Mouse (Mus musculus) stomach, postnatal 0 days (tissue): ENCODE measurements around the gene Sgk1. TPM values are rescaled to one million over a fixed set of nuclear protein-coding genes. Genes with fewer than 3 reads are reported as not detected.

Experiments used
- ATAC-seq: fragments of 200-750 bp; cut with Nextera tagmentation; 2 replicates; pipeline ENCODE4 v1.8.0; 2017; ENCODE audit not compliant: low FRiP score, low TSS enrichment
- DNase-seq: peaks from one replicate; pipeline ENCODE4 v3.0.0-alpha.2; 2016; ENCODE audit warnings: low spot score
- H3K27ac ChIP-seq: fragments of 300-500 bp; sonication (generic); replicated peaks from 2 replicates; pipeline ENCODE4 v1.5.1; 2014; ENCODE audit warnings: mild to moderate bottlenecking, control low read depth
- H3K27me3 ChIP-seq: fragments of 300-500 bp; sonication (generic); 2 replicates; pipeline ENCODE4 v1.6.1; 2014; ENCODE audit warnings: low read length; ENCODE audit not compliant: control insufficient read depth, insufficient read depth
- H3K36me3 ChIP-seq: fragments of 300-500 bp; sonication (generic); 2 replicates; pipeline ENCODE4 v1.6.1; 2014; ENCODE audit warnings: low read length, mixed read lengths; ENCODE audit not compliant: control insufficient read depth, insufficient read depth
- H3K4me1 ChIP-seq: fragments of 300-500 bp; sonication (generic); replicated peaks from 2 replicates; pipeline ENCODE4 v1.6.1; 2014; ENCODE audit warnings: antibody characterized with exemption; ENCODE audit not compliant: control insufficient read depth, insufficient read depth
- H3K4me2 ChIP-seq: fragments of 300-500 bp; sonication (generic); replicated peaks from 2 replicates; pipeline ENCODE4 v1.6.1; 2014; ENCODE audit warnings: low read depth, mild to moderate bottlenecking, control low read depth, moderate library complexity
- H3K4me3 ChIP-seq: fragments of 300-500 bp; sonication (generic); 2 replicates; pipeline ENCODE4 v1.5.1; 2014; ENCODE audit warnings: low read depth, low read length, control low read depth
- H3K9ac ChIP-seq: fragments of 300-500 bp; sonication (generic); 2 replicates; pipeline ENCODE4 v1.6.1; 2014; ENCODE audit warnings: mild to moderate bottlenecking, low read length, control low read depth, mixed read lengths
- H3K9me3 ChIP-seq: fragments of 300-500 bp; sonication (generic); 2 replicates; pipeline ENCODE4 v1.6.1; 2016; ENCODE audit warnings: low read length; ENCODE audit not compliant: control insufficient read depth
- CTCF ChIP-seq: IDR thresholded peaks from 2 replicates; pipeline ENCODE4 v1.5.1; 2016; ENCODE audit warnings: antibody characterized with exemption, low read depth, mild to moderate bottlenecking, moderate library complexity
- EP300 ChIP-seq: optimal IDR thresholded peaks from 2 replicates; pipeline ENCODE3; 2016; ENCODE audit warnings: antibody characterized with exemption
- WGBS: fragments of 180-500 bp; shearing (Covaris S2); extraction: QIAGEN DNeasy Blood & Tissue Kit; methylation state at CpG from one replicate; pipeline ENCODE4 v1.1.7; 2014; 5-methylcytosine and 5-hydroxymethylcytosine counted together
- polyA plus RNA-seq: library from polyadenylated mRNA; unstranded; fragments of >200 nt; fragmentation: Nextera tagmentation; extraction: Ambion mirVana; gene quantifications from 2 replicates; pipeline ENCODE4 v1.2.1, GENCODE M21; 2015

Gene Sgk1
- polyA plus RNA-seq, 1 experiment from 2014 or later: 60.0 TPM

DNA sequence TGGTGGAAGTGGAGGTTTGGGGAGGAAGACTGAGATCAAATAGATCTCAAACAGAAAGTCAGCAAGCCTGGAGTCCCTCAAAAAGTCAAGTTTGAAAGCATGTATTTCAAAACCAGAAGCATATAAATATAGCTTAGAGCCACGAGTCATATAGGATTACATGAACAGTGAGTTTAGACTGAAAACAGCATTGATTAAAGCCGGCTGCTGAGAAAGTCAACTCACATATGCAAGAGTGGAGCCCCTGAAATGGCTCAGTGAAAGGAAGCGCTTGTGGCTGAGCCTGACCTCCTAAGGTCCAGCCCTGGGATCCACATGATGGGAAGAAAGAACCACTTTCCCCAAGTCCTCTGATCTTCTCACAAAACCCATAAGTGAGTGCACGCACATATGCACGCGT is 38.7 kb upstream of the Sgk1 start:
- H3K4me2 ChIP-seq: no peak overlapping the region
- H3K36me3 ChIP-seq: no peaks in the 10 kb centered on the region
- no peaks in the 10 kb centered on the region for H3K27me3 ChIP-seq
- H3K9me3 ChIP-seq: no peaks in the 10 kb centered on the region
- no peaks in the 10 kb centered on the region for H3K4me1 ChIP-seq
- ATAC-seq (no peak), DNase-seq (no peak)
- TF ChIP-seq CTCF: no peak
- TF ChIP-seq EP300: no peak
- WGBS: 59% methylated on average over 6 of the region's 6 CpGs
- no peak overlapping the region for H3K9ac ChIP-seq
- no peak overlapping the region for H3K27ac ChIP-seq
- no peak overlapping the region for H3K4me3 ChIP-seq

GRCm38 (mm10) chr10:21843861-21844260 is 38.1 kb upstream of the Sgk1 start:
- Histone ChIP-seq H3K9me3 (no peaks in the 10 kb centered on the region), H3K27ac (no peak overlapping the region), H3K27me3 (no peaks in the 10 kb centered on the region), H3K4me2 (no peak overlapping the region), H3K9ac (no peak overlapping the region), H3K36me3 (no peaks in the 10 kb centered on the region), H3K4me1 (no peaks in the 10 kb centered on the region), H3K4me3 (no peak overlapping the region)
- DNase-seq (no peak), ATAC-seq (no peak)
- WGBS: 80% methylated on average over 8 of the region's 8 CpGs
- TF ChIP-seq CTCF: no peak
- TF ChIP-seq EP300: no peak

GRCm38 (mm10) chr10:21844391-21844790 is 37.6 kb upstream of the Sgk1 start:
- 65% methylated on average over 7 of the region's 7 CpGs for WGBS

DNA sequence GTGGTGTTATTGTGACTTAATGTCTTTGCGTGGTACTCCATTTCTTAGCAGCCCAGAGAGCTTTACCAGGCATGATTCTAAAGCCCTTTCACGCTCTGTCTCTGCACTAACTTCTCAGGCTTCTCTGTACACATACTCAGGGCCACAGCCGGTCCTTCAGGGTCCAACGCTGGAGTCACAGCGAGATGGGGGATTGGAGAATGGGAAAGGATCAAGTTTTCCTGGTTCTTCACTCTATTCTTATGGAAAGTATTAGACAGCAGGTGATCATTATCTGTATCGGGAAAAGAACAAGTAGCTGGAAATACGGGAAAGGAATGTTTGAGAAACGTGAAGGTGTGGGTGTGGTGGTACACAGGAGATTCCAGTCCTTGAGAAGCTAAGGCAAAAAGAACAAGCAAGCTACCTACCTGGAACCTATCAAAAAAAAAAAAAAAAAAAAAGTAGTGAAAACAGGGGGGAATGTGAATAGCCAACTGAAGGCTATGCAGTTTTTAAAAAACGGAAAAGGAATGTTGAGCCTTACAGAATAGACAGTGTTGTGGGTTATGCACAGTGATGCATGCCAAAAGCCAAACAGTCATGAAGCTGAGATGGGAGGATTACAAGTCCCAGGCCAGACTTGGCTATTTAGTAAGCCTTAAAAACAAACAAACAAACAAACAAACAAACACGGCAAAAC is 36.2 kb upstream of the Sgk1 start:
- Histone ChIP-seq H3K9me3 (no peaks in the 10 kb centered on the region), H3K27me3 (no peaks in the 10 kb centered on the region), H3K4me3 (no peak overlapping the region), H3K9ac (no peak overlapping the region), H3K36me3 (no peaks in the 10 kb centered on the region), H3K27ac (peak overlapping the region; percentile 85), H3K4me2 (no peak overlapping the region), H3K4me1 (no peaks in the 10 kb centered on the region)
- no peak for ATAC-seq
- DNase-seq: no peak
- 73% methylated on average over 10 of the region's 10 CpGs for WGBS
- TF ChIP-seq EP300 (no peak), CTCF (no peak)

More at GRCm38 (mm10) chr10:21844391-21844790, 37.6 kb upstream of the Sgk1 start:
- Histone ChIP-seq H3K9me3 (no peaks in the 10 kb centered on the region), H3K36me3 (no peaks in the 10 kb centered on the region), H3K4me2 (no peak overlapping the region), H3K4me3 (no peak overlapping the region), H3K9ac (no peak overlapping the region), H3K4me1 (no peaks in the 10 kb centered on the region), H3K27ac (no peak overlapping the region), H3K27me3 (no peaks in the 10 kb centered on the region)
- DNase-seq: no peak
- TF ChIP-seq CTCF: no peak
- no peak for TF ChIP-seq EP300
- no peak for ATAC-seq

DNA sequence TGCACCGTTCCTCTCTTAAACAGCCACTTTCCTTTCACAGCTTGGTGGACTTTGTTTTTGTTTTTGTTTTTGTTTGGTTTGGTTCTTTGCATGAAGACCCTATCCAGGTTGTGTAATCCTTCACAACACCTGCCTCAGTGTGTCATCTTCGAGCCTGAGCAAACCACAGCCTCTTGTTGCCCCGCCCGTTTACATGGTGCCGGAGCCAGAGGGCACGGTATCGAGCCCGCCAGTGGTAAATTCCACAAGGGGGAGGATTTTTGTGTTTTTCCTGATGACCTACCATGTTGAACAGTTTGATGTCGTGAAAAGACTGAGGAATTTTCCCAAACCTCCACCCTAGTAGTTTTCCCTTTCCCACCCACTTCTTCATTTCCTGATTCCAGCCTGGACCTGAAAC is 35.6 kb upstream of the Sgk1 start:
- Histone ChIP-seq H3K27me3 (no peaks in the 10 kb centered on the region), H3K27ac (peak overlapping the region; percentile 85), H3K36me3 (no peaks in the 10 kb centered on the region), H3K4me1 (no peaks in the 10 kb centered on the region), H3K9ac (no peak overlapping the region), H3K9me3 (no peaks in the 10 kb centered on the region), H3K4me3 (no peak overlapping the region), H3K4me2 (no peak overlapping the region)
- ATAC-seq (no peak), DNase-seq (peak; percentile 26)
- 71% methylated on average over 9 of the region's 9 CpGs for whole genome bisulfite sequencing
- no peak for TF ChIP-seq CTCF
- no peak for TF ChIP-seq EP300

DNA sequence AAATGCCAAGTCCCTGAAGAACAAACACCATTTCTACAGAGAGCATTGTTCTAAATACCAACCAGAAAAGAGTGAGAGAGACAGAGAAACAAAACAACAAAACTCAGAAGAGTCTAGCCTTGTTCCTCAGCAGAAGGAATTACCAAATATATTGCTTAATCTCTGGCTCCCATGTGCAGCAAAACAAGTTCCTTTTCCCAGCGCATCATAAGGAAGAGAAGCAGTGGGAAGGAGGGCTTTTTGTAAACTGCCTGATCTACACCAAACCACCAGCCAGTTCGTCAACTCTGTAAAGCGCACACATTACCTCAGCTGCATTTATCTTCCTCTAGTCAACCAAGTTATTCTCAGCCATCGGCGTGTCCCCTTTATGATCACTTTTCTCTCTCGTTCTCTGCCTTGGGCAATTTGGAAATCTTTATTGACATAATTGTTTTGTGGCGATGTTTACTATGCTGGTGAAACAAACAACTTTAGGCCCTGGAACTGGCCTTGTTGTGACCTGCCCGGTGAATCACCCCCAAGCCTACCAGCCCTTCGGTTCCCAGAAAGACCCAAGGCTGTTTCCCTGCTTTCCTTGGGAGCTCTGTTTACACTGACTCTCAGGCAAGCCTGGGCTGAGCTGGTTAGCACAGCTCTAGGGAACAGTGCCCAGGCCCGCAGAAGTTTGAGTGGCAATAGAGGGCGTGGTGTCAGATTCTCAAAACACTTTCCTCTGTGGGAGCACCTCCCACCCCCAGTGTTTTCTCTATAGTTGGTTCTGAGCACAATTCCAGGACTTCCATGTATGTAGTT is 34.8 kb upstream of the Sgk1 start:
- no peak overlapping the region for H3K9ac ChIP-seq
- H3K27ac ChIP-seq: peak overlapping the region; percentile 85
- H3K4me3 ChIP-seq: no peak overlapping the region
- peak; percentile 24 for TF ChIP-seq EP300
- no peak for TF ChIP-seq CTCF
- ATAC-seq (peak; percentile 69), DNase-seq (peak; percentile 39)
- no peaks in the 10 kb centered on the region for H3K9me3 ChIP-seq
- H3K27me3 ChIP-seq: no peaks in the 10 kb centered on the region
- no peak overlapping the region for H3K4me2 ChIP-seq
- no peaks in the 10 kb centered on the region for H3K4me1 ChIP-seq
- WGBS: 57% methylated on average over 11 of the region's 11 CpGs
- H3K36me3 ChIP-seq: no peaks in the 10 kb centered on the region
